Comparison of ENCODE assay signal across 18 mouse cellular contexts in the genomic region with DNA sequence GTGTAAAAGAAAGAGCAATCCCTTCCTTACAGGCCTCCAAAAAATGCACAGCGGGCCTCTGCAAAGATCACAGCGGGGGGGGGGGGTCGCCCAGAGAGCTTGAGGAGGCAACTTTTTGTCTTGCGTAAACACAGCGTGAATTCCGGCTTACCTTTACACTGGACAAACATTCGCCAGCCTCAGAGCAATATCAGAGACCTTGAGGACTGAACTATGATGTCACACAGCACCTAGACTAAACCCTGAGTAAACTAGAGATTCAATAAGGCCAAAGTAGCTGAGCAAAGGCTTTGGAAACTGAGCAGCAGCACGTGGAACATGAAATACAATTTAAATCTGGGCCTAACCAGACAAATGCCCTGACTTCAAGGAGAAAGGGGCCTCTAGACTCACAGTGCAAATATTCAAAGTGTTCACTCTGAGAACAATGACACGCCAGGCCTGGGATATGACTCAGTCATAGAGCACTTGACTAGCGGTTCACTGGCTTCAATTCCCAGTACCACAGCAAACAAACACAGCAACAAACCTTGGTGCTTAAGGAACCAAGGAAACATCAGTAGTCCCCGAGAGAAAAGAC. TPM values are rescaled to one million over a fixed set of nuclear protein-coding genes. Genes with fewer than 3 reads are reported as not detected.
DNase-seq lines count a peak whose midpoint lies in the region; TF ChIP-seq lines count a peak whose summit lies in the region.
"Had no signal": no experiment of that assay in that cellular context is flagged by ENCODE, and none has a peak within 500 bp of the region (broad histone marks: within the 10 kb centered on the region; RNA-seq: fewer than 3 reads in every experiment).

No protein-coding gene starts in this region.

- H3K79me3 ChIP-seq in C2C12 (ENCODE audit: low read depth): no peaks in the 10 kb centered on the region

- no peak overlapping the region for H3K27ac ChIP-seq in left cerebral cortex, adult 2 months
- H3K27ac ChIP-seq: hindbrain, embryonic 15.5 days; kidney, embryonic 15.5 days; layer of hippocampus, adult 2 months; liver, embryonic 13.5 days; neural tube, embryonic 15.5 days had no signal

- H3ac ChIP-seq in C2C12 (ENCODE audit: control insufficient read depth, insufficient read length, low read depth) (peak overlapping the region; percentile 23), myocyte (ENCODE audit: control insufficient read depth, insufficient read length) (no peak overlapping the region)

- H3K79me2 ChIP-seq in C2C12 (ENCODE audit: control insufficient read depth, insufficient read depth): no peaks in the 10 kb centered on the region
- H3K79me2 ChIP-seq in myocyte (ENCODE audit: control insufficient read depth, insufficient read depth): no peaks in the 10 kb centered on the region

- intact Hi-C loops in left cerebral cortex, adult 2 months (cut with DNase I): no loop called here

- H3K36me3 ChIP-seq in C2C12 (ENCODE audit: control insufficient read depth, insufficient read depth): no peaks in the 10 kb centered on the region
- no peaks in the 10 kb centered on the region for H3K36me3 ChIP-seq in myocyte (ENCODE audit: control insufficient read depth, insufficient read depth)
- H3K36me3 ChIP-seq: hindbrain, embryonic 15.5 days; kidney, embryonic 15.5 days; liver, embryonic 13.5 days; neural tube, embryonic 15.5 days had no signal

- H3K4me2 ChIP-seq in myocyte (ENCODE audit: low read depth): peak overlapping the region; percentile 52
- H3K4me2 ChIP-seq: hindbrain, embryonic 15.5 days; kidney, embryonic 15.5 days; liver, embryonic 13.5 days; neural tube, embryonic 15.5 days had no signal

- H3K27me3 ChIP-seq in C2C12 (ENCODE audit: control insufficient read depth, insufficient read depth, insufficient read length) (no peaks in the 10 kb centered on the region), myocyte (ENCODE audit: control insufficient read depth, insufficient read depth, insufficient read length) (no peaks in the 10 kb centered on the region)

- no peak for TF ChIP-seq CTCF in C2C12 (IDR thresholded peaks at IDR 0.05; ENCODE audit: control insufficient read depth, insufficient read depth, insufficient read length)
- no peak for TF ChIP-seq CTCF in left cerebral cortex, adult 2 months (IDR thresholded peaks at IDR 0.05)

- peak; percentile 33 to 69 for DNase-seq in adrenal gland, adult (ENCODE audit: inconsistent age in 2 of 2, low spot score in 1 of 2)
- DNase-seq in adrenal gland, adult 18-20 months (ENCODE audit: low spot score in 2 of 2): no peak
- peak; percentile 12 to 23 for DNase-seq in adrenal gland, postnatal 36 days
- DNase-seq in embryo, embryonic 11 days: no peak
- DNase-seq in retina, embryonic 14.5 days (ENCODE audit: low spot score): no peak
- DNase-seq in left cerebral cortex, adult 2 months (ENCODE audit: extremely low spot score in 1 of 2, low spot score in 2 of 2): no peak
- DNase-seq: cerebellum, adult 11 months; heart, adult 18-20 months; liver, embryonic 13.5 days; right cerebral cortex, adult 18-20 months; thymus, adult 18-20 months had no signal

- H3K4me3 ChIP-seq in C2C12 (ENCODE audit: insufficient read depth, poor library complexity, severe bottlenecking): no peak overlapping the region
- no peak overlapping the region for H3K4me3 ChIP-seq in myocyte
- no peak overlapping the region for H3K4me3 ChIP-seq in left cerebral cortex, adult 2 months
- H3K4me3 ChIP-seq: hindbrain, embryonic 15.5 days; kidney, embryonic 15.5 days; layer of hippocampus, adult 2 months; liver, embryonic 13.5 days; megakaryocyte, embryonic 14.5 days; neural tube, embryonic 15.5 days had no signal

- TF ChIP-seq POLR2A in myocyte (IDR thresholded peaks at IDR 0.05; ENCODE audit: insufficient read length, low read depth): no peak

TF ChIP-seq in C2C12, 6 proteins besides CTCF, POLR2A, EP300 and RAD21:
- TF ChIP-seq USF1 (IDR thresholded peaks at IDR 0.05; ENCODE audit: low read depth): no peak
- peak; percentile 74 for TF ChIP-seq MAX (IDR thresholded peaks at IDR 0.05)

TF ChIP-seq in myocyte, 11 proteins besides CTCF, POLR2A, EP300 and RAD21:
- no peak for TF ChIP-seq MAX (IDR thresholded peaks at IDR 0.05; ENCODE audit: low read depth)

RNA-seq across cellular contexts. Expression of a gene that starts 28.8 kb away (rescaled TPM):
- 10 to 100 TPM; 28.0 to 29.3 TPM for total RNA-seq in adrenal gland, adult 18-20 months (2021)
- polyA plus RNA-seq in C2C12 (2012; fragmentation: generic; extraction: Trizol) (5.3 TPM), myocyte (2012; fragmentation: generic; extraction: Trizol) (4.7 TPM)
- 10 to 100 TPM; 32.3 to 36.2 TPM for total RNA-seq in adrenal gland, postnatal 36 days (2021)
- total RNA-seq in left cerebral cortex, adult 2 months (2021): 10 to 100 TPM; 37.2 to 37.6 TPM

Comparison
In these comparisons a context has a peak if more than half of its experiments do, and no peak if none do; other contexts are left out.
1. DNase-seq: peak in adrenal gland, adult (2 of 2) and adrenal gland, postnatal 36 days (2 of 2); none in adrenal gland, adult 18-20 months (0 of 2), embryo, embryonic 11 days (single experiment), retina, embryonic 14.5 days (single experiment) and left cerebral cortex, adult 2 months (0 of 2).